Mouse (Mus musculus) forebrain, embryonic 14.5 days (tissue): ENCODE measurements around the gene Snx13. TPM values are rescaled to one million over a fixed set of nuclear protein-coding genes. Genes with fewer than 3 reads are reported as not detected.

Experiments used
- ATAC-seq: fragments of 200-750 bp; cut with Nextera tagmentation; 2 replicates; pipeline ENCODE4 v1.8.0; 2017; ENCODE audit warnings: mild to moderate bottlenecking, moderate library complexity
- DNase-seq: peaks from one replicate; pipeline ENCODE4 v3.0.0-alpha.2; 2015; ENCODE audit warnings: low spot score
- H3K27ac ChIP-seq: fragments of 300-500 bp; sonication (generic); 2 replicates; pipeline ENCODE4 v1.5.1; 2014; ENCODE audit warnings: low read depth, mild to moderate bottlenecking, control low read depth, low read length, moderate library complexity
- H3K27me3 ChIP-seq: fragments of 300-500 bp; sonication (generic); replicated peaks from 2 replicates; pipeline ENCODE4 v1.6.1; 2014; ENCODE audit warnings: low read length, control low read depth, mixed read lengths; ENCODE audit not compliant: control insufficient read depth, insufficient read depth
- H3K36me3 ChIP-seq: fragments of 300-500 bp; sonication (generic); 2 replicates; pipeline ENCODE4 v1.6.1; 2014; ENCODE audit warnings: low read length, control low read depth; ENCODE audit not compliant: control insufficient read depth, insufficient read depth
- H3K4me1 ChIP-seq: fragments of 300-500 bp; sonication (generic); 2 replicates; pipeline ENCODE4 v1.6.1; 2014; ENCODE audit warnings: antibody characterized with exemption, low read length, control low read depth; ENCODE audit not compliant: control insufficient read depth, insufficient read depth
- H3K4me2 ChIP-seq: fragments of 300-500 bp; sonication (generic); 2 replicates; pipeline ENCODE4 v1.6.1; 2014; ENCODE audit warnings: mild to moderate bottlenecking, control low read depth, low read length
- H3K4me3 ChIP-seq: fragments of 300-500 bp; sonication (generic); 2 replicates; pipeline ENCODE4 v1.5.1; 2014; ENCODE audit warnings: low read depth, low read length, control low read depth
- H3K9ac ChIP-seq: fragments of 300-500 bp; sonication (generic); 2 replicates; pipeline ENCODE4 v1.6.1; 2014; ENCODE audit warnings: mild to moderate bottlenecking, low read length, control low read depth, moderate library complexity
- H3K9me3 ChIP-seq: fragments of 300-500 bp; sonication (generic); replicated peaks from 2 replicates; pipeline ENCODE4 v1.6.1; 2016; ENCODE audit warnings: low read length, control low read depth, mixed read lengths; ENCODE audit not compliant: control insufficient read depth
- WGBS: fragments of 180-500 bp; shearing (Covaris S2); extraction: QIAGEN DNeasy Blood & Tissue Kit; methylation state at CpG from one replicate; pipeline ENCODE4 v1.1.7; 2014; 5-methylcytosine and 5-hydroxymethylcytosine counted together
- polyA plus RNA-seq: library from polyadenylated mRNA; unstranded; fragments of >200 nt; fragmentation: Nextera tagmentation; extraction: Ambion mirVana; gene quantifications from 2 replicates; pipeline ENCODE4 v1.2.1, GENCODE M21; 2014

Snx13 gene
- polyA plus RNA-seq, 1 experiment from 2014 or later: 27.8 TPM

GRCm38 (mm10) chr12:35054420-35054819, 7.4 kb downstream of the Snx13 start:
- no peaks in the 10 kb centered on the region for H3K36me3 ChIP-seq
- H3K27ac ChIP-seq: no peak overlapping the region
- no peak overlapping the region for H3K9ac ChIP-seq
- ATAC-seq (no peak), DNase-seq (no peak)
- H3K4me1 ChIP-seq: 0 out of 2 replicates have a peak, but pooled peaks cover 3% of the 10 kb centered on the region
- 0 out of 2 replicates have a peak, but pooled peaks cover 3% of the 10 kb centered on the region for H3K9me3 ChIP-seq
- no peak overlapping the region for H3K4me2 ChIP-seq
- H3K27me3 ChIP-seq: no peaks in the 10 kb centered on the region
- H3K4me3 ChIP-seq: no peak overlapping the region
- 92% methylated on average over 6 of the region's 6 CpGs for WGBS

GRCm38 (mm10) chr12:35055114-35056095, 8.4 kb downstream of the Snx13 start:
- Histone ChIP-seq H3K4me1 (0 out of 2 replicates have a peak, but pooled peaks cover 3% of the 10 kb centered on the region), H3K4me2 (no peak overlapping the region), H3K27ac (no peak overlapping the region), H3K36me3 (no peaks in the 10 kb centered on the region), H3K4me3 (no peak overlapping the region), H3K27me3 (no peaks in the 10 kb centered on the region), H3K9me3 (0 out of 2 replicates have a peak, but pooled peaks cover 3% of the 10 kb centered on the region), H3K9ac (no peak overlapping the region)
- DNase-seq: no peak
- no peak for ATAC-seq
- 87% methylated on average over 7 of the region's 7 CpGs for WGBS

GRCm38 (mm10) chr12:35063697-35064468, 16.9 kb downstream of the Snx13 start:
- H3K9ac ChIP-seq: no peak overlapping the region
- no peak overlapping the region for H3K27ac ChIP-seq
- peak; percentile 29; the same call in 1 of the 2 replicates for ATAC-seq
- no peaks in the 10 kb centered on the region for H3K9me3 ChIP-seq
- H3K27me3 ChIP-seq: no peaks in the 10 kb centered on the region
- WGBS: 61% methylated on average over 3 of the region's 3 CpGs
- DNase-seq: peak; percentile 32
- peaks cover 3% of the 10 kb centered on the region; the same call in 1 of the 2 replicates for H3K4me1 ChIP-seq
- H3K4me3 ChIP-seq: no peak overlapping the region
- H3K4me2 ChIP-seq: no peak overlapping the region
- H3K36me3 ChIP-seq: no peaks in the 10 kb centered on the region

GRCm38 (mm10) chr12:35067621-35068020, 20.6 kb downstream of the Snx13 start:
- Histone ChIP-seq H3K9me3 (no peaks in the 10 kb centered on the region), H3K4me3 (no peak overlapping the region), H3K4me1 (peaks cover 3% of the 10 kb centered on the region; the same call in 1 of the 2 replicates), H3K9ac (no peak overlapping the region), H3K27me3 (no peaks in the 10 kb centered on the region), H3K36me3 (no peaks in the 10 kb centered on the region), H3K4me2 (no peak overlapping the region), H3K27ac (no peak overlapping the region)
- DNase-seq: no peak
- no peak for ATAC-seq

GRCm38 (mm10) chr12:35071336-35071735, 24.4 kb downstream of the Snx13 start:
- no peaks in the 10 kb centered on the region for H3K27me3 ChIP-seq
- no peak overlapping the region for H3K4me2 ChIP-seq
- no peak overlapping the region for H3K9ac ChIP-seq
- no peaks in the 10 kb centered on the region for H3K36me3 ChIP-seq
- no peaks in the 10 kb centered on the region for H3K9me3 ChIP-seq
- H3K4me3 ChIP-seq: no peak overlapping the region
- no peak for DNase-seq
- no peak overlapping the region for H3K27ac ChIP-seq
- no peak for ATAC-seq
- H3K4me1 ChIP-seq: no peaks in the 10 kb centered on the region

GRCm38 (mm10) chr12:35072178-35072577, 25.2 kb downstream of the Snx13 start:
- DNase-seq: no peak
- Histone ChIP-seq H3K9ac (no peak overlapping the region), H3K4me3 (no peak overlapping the region), H3K4me2 (no peak overlapping the region), H3K9me3 (no peaks in the 10 kb centered on the region), H3K36me3 (no peaks in the 10 kb centered on the region), H3K4me1 (no peaks in the 10 kb centered on the region), H3K27me3 (no peaks in the 10 kb centered on the region), H3K27ac (no peak overlapping the region)
- no peak for ATAC-seq

GRCm38 (mm10) chr12:35075993-35076392, 29.0 kb downstream of the Snx13 start:
- Histone ChIP-seq H3K4me2 (no peak overlapping the region), H3K27me3 (no peaks in the 10 kb centered on the region), H3K36me3 (no peaks in the 10 kb centered on the region), H3K9me3 (no peaks in the 10 kb centered on the region), H3K9ac (no peak overlapping the region), H3K4me3 (no peak overlapping the region), H3K27ac (no peak overlapping the region), H3K4me1 (no peaks in the 10 kb centered on the region)
- WGBS: 88% methylated on average over 3 of the region's 3 CpGs
- no peak for ATAC-seq
- DNase-seq: no peak

GRCm38 (mm10) chr12:35123549-35123948, 76.6 kb downstream of the Snx13 start:
- DNase-seq (no peak), ATAC-seq (no peak)
- no peaks in the 10 kb centered on the region for H3K4me1 ChIP-seq
- no peak overlapping the region for H3K4me3 ChIP-seq
- H3K4me2 ChIP-seq: no peak overlapping the region
- H3K36me3 ChIP-seq: 0 out of 2 replicates have a peak, but pooled peaks cover 5% of the 10 kb centered on the region
- H3K9ac ChIP-seq: no peak overlapping the region
- H3K27ac ChIP-seq: no peak overlapping the region
- 77% methylated on average over 3 of the region's 3 CpGs for WGBS
- H3K27me3 ChIP-seq: no peaks in the 10 kb centered on the region
- no peaks in the 10 kb centered on the region for H3K9me3 ChIP-seq
